Mouse (Mus musculus) heart, adult 8-10 months (tissue): ENCODE measurements at regions not wholly inside any gene's neighbourhood (a gene's known extent, or its start where the extent isn't known, plus 50 kb on each side); places are given as distances from the start of the nearest gene placed in this dataset.
"Not testable (repeated sequence)": the region's sequence is repeated elsewhere in the genome, so short reads cannot be mapped to it uniquely, and the experiment has no call there.

ENCODE experiments used
- DNase-seq: peaks from one replicate; pipeline ENCODE4 v3.0.0; 2022; ENCODE audit warnings: low spot score

- DNase-seq: no peak
Measured at GRCm38 (mm10) chr14:54148626-54149025, 105.3 kb downstream of the Dad1 start.

- DNase-seq: no peak
Measured at GRCm38 (mm10) chr14:54148121-54148520, 105.8 kb downstream of the Dad1 start.

- DNase-seq: no peak
Measured at GRCm38 (mm10) chr14:54147546-54147945, 106.4 kb downstream of the Dad1 start.

- DNase-seq: no peak
Measured at GRCm38 (mm10) chr14:54145743-54146741, 107.9 kb downstream of the Dad1 start.

GRCm38 (mm10) chr14:54143828-54144227, 110.1 kb downstream of the Dad1 start:
- no peak for DNase-seq

- no peak for DNase-seq
Measured at GRCm38 (mm10) chr14:54138288-54138687, 115.6 kb downstream of the Dad1 start.

GRCm38 (mm10) chr14:54136538-54136937, 117.4 kb downstream of the Dad1 start:
- no peak for DNase-seq

- no peak for DNase-seq
Measured at GRCm38 (mm10) chr14:54128334-54128733, 125.6 kb downstream of the Dad1 start.

GRCm38 (mm10) chr14:54125510-54125909, 128.4 kb downstream of the Dad1 start:
- DNase-seq: no peak

- no peak for DNase-seq
Measured at GRCm38 (mm10) chr14:54121973-54122372, 131.9 kb downstream of the Dad1 start.

- DNase-seq: no peak
Measured at GRCm38 (mm10) chr14:54121340-54121739, 132.6 kb downstream of the Dad1 start.

GRCm38 (mm10) chr14:54120194-54120593, 133.7 kb downstream of the Dad1 start:
- no peak for DNase-seq

GRCm38 (mm10) chr14:54117607-54118006, 136.3 kb downstream of the Dad1 start:
- not testable (repeated sequence) for DNase-seq

- no peak for DNase-seq
Measured at GRCm38 (mm10) chr14:54113216-54113615, 140.7 kb downstream of the Dad1 start.

GRCm38 (mm10) chr14:54110971-54111370, 142.9 kb downstream of the Dad1 start:
- DNase-seq: no peak

GRCm38 (mm10) chr14:54109129-54109528, 144.8 kb downstream of the Dad1 start:
- no peak for DNase-seq

GRCm38 (mm10) chr14:54108311-54109074, 145.4 kb downstream of the Dad1 start:
- DNase-seq: peak; percentile 33

- DNase-seq: no peak
Measured at GRCm38 (mm10) chr14:54107204-54107796, 146.6 kb downstream of the Dad1 start.

- no peak for DNase-seq
Measured at GRCm38 (mm10) chr14:54104243-54104642, 149.7 kb downstream of the Dad1 start.

- DNase-seq: no peak
Measured at GRCm38 (mm10) chr14:54103541-54103940, 150.4 kb downstream of the Dad1 start.

GRCm38 (mm10) chr14:54103115-54103514, 150.8 kb downstream of the Dad1 start:
- no peak for DNase-seq

- DNase-seq: no peak
Measured at GRCm38 (mm10) chr14:54101775-54102174, 152.1 kb downstream of the Dad1 start.
